Mouse (Mus musculus): Measurements from ENCODE around the gene Flot1.

The Flot1 gene

GRCm38 (mm10) chr17:35810900-35811648, 12.0 kb upstream of the Flot1 start:
- no peak for DNase-seq (ENCODE audit: low spot score in 2 of 2)

- no peak for DNase-seq (ENCODE audit: low spot score in 2 of 2)
These were observed 10.7 kb upstream of the Flot1 start for GRCm38 (mm10) chr17:35812307-35812706.

- no peak for DNase-seq (ENCODE audit: low spot score in 2 of 2)
These were observed 10.3 kb upstream of the Flot1 start for GRCm38 (mm10) chr17:35812736-35813135.

GRCm38 (mm10) chr17:35813245-35813647, 9.8 kb upstream of the Flot1 start:
- DNase-seq (ENCODE audit: low spot score in 2 of 2) = peak in 1 of 2 experiments; percentile 17

GRCm38 (mm10) chr17:35813653-35814052, 9.4 kb upstream of the Flot1 start:
- DNase-seq (ENCODE audit: low spot score in 2 of 2) = no peak

- no peak for DNase-seq (ENCODE audit: low spot score in 2 of 2)
These were observed 8.4 kb upstream of the Flot1 start for GRCm38 (mm10) chr17:35814678-35815077.

GRCm38 (mm10) chr17:35815836-35816235, 7.2 kb upstream of the Flot1 start:
- no peak for DNase-seq (ENCODE audit: low spot score in 2 of 2)

GRCm38 (mm10) chr17:35816686-35817085, 6.3 kb upstream of the Flot1 start:
- DNase-seq (ENCODE audit: low spot score in 2 of 2) = no peak

GRCm38 (mm10) chr17:35817226-35817625, 5.8 kb upstream of the Flot1 start:
- no peak for DNase-seq (ENCODE audit: low spot score in 2 of 2)

- DNase-seq (ENCODE audit: low spot score in 2 of 2) = no peak
These were observed 2.9 kb upstream of the Flot1 start for GRCm38 (mm10) chr17:35820111-35820510.

GRCm38 (mm10) chr17:35821439-35822430, 1.3 kb upstream of the Flot1 start, which contains the start of gene Ier3:
Ier3 (plus strand) TSS chr17:35821684.
- DNase-seq (ENCODE audit: low spot score in 2 of 2) = peak in 1 of 2 experiments; percentile 39

GRCm38 (mm10) chr17:35822564-35822963, 466 bp upstream of the Flot1 start:
- DNase-seq (ENCODE audit: low spot score in 2 of 2) = no peak

- no peak for DNase-seq (ENCODE audit: low spot score in 2 of 2)
These were observed 1.4 kb downstream of the Flot1 start for GRCm38 (mm10) chr17:35824402-35824801.

GRCm38 (mm10) chr17:35825109-35825850, 2.2 kb downstream of the Flot1 start:
- DNase-seq (ENCODE audit: low spot score in 2 of 2) = no peak

- DNase-seq (ENCODE audit: low spot score in 2 of 2) = peak; percentile 81 to 91
These were observed 6.7 kb downstream of the Flot1 start for GRCm38 (mm10) chr17:35829737-35830136.

GRCm38 (mm10) chr17:35832400-35833238, 9.6 kb downstream of the Flot1 start:
- no peak for DNase-seq (ENCODE audit: low spot score in 2 of 2)

GRCm38 (mm10) chr17:35833239-35833751, 10.3 kb downstream of the Flot1 start:
- no peak for DNase-seq (ENCODE audit: low spot score in 2 of 2)

GRCm38 (mm10) chr17:35833894-35834293, 10.9 kb downstream of the Flot1 start:
- no peak for DNase-seq (ENCODE audit: low spot score in 2 of 2)

- DNase-seq (ENCODE audit: low spot score in 2 of 2) = no peak
These were observed 11.8 kb downstream of the Flot1 start for GRCm38 (mm10) chr17:35834696-35835422.

All from spleen, postnatal 14 days (tissue).